Mouse (Mus musculus): ENCODE results near the gene Gstt4.

DNA sequence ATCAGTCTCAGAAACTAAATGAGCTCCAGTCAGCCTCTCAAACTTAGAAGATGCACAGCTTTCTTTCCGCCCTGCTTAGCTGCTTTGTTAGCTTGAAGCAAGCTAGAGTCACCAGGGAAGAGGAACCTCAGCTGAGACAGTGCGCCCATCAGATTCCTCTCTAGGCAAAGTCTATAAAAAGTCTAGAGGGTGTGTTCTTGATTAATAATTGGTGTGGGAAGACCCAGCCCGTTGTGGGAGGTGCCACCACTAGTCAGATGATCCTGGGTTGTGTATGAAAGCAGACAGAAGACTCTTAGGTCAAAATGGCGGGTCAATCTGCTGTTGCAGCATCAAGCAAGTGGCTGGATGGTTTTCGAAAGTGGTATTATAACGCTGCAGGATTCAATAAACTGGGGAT, 55.5 kb downstream of the Gstt4 start:
- TF ChIP-seq CTCF (IDR thresholded peaks at IDR 0.05; ENCODE audit: low read depth, low read length) = no peak
- no peak for TF ChIP-seq GATA1 (IDR thresholded peaks at IDR 0.05; ENCODE audit: borderline replicate concordance, low read length)
